Mouse (Mus musculus) testis, adult 2 months (tissue): ENCODE results near the gene Prkce.

ENCODE experiments used
- CTCF ChIP-seq: fragments of 200-500 bp; IDR thresholded peaks from 2 replicates; pipeline ENCODE4 v1.5.1; 2012; ENCODE audit warnings: low read depth, mild to moderate bottlenecking, inconsistent platforms, low read length, moderate library complexity; ENCODE audit not compliant: control insufficient read depth, insufficient read depth, insufficient replicate concordance
- POLR2A ChIP-seq: fragments of 200-500 bp; IDR thresholded peaks from 2 replicates; pipeline ENCODE4 v1.6.1; 2012; ENCODE audit warnings: low read depth, mild to moderate bottlenecking, inconsistent platforms, low read length, moderate library complexity; ENCODE audit not compliant: control insufficient read depth

DNA sequence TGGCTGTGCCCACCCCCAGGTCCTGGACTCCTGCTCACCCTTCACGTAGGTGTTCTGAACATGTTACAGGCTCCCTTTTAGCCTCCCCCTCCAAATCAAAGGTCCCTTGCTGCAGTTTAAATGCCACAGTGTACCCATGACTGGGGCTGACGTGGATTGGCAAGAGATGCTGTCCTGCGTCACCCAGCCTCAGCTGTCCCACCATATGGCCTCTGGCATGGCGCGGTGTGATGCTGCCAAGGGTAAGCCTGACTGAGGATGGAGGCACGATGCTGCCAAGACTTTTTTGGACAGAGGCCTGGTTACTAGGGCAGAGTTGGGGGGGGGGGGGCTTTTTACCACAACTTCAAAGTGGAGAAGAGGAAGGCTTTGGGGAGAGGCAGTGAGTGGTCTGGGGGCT is 98.5 kb downstream of the Prkce start:
- TF ChIP-seq POLR2A, result no peak
- no peak for TF ChIP-seq CTCF
